Mouse (Mus musculus) forebrain, embryonic 14.5 days (tissue): ENCODE measurements at regions not wholly inside any gene's neighbourhood (a gene's known extent, or its start where the extent isn't known, plus 50 kb on each side); places are given as distances from the start of the nearest gene placed in this dataset.

ENCODE experiments used
- ATAC-seq: fragments of 200-750 bp; cut with Nextera tagmentation; 2 replicates; pipeline ENCODE4 v1.8.0; 2017; ENCODE audit warnings: mild to moderate bottlenecking, moderate library complexity
- DNase-seq: peaks from one replicate; pipeline ENCODE4 v3.0.0-alpha.2; 2015; ENCODE audit warnings: low spot score
- H3K27ac ChIP-seq: fragments of 300-500 bp; sonication (generic); 2 replicates; pipeline ENCODE4 v1.5.1; 2014; ENCODE audit warnings: low read depth, mild to moderate bottlenecking, control low read depth, low read length, moderate library complexity
- H3K27me3 ChIP-seq: fragments of 300-500 bp; sonication (generic); replicated peaks from 2 replicates; pipeline ENCODE4 v1.6.1; 2014; ENCODE audit warnings: low read length, control low read depth, mixed read lengths; ENCODE audit not compliant: control insufficient read depth, insufficient read depth
- H3K36me3 ChIP-seq: fragments of 300-500 bp; sonication (generic); 2 replicates; pipeline ENCODE4 v1.6.1; 2014; ENCODE audit warnings: low read length, control low read depth; ENCODE audit not compliant: control insufficient read depth, insufficient read depth
- H3K4me1 ChIP-seq: fragments of 300-500 bp; sonication (generic); 2 replicates; pipeline ENCODE4 v1.6.1; 2014; ENCODE audit warnings: antibody characterized with exemption, low read length, control low read depth; ENCODE audit not compliant: control insufficient read depth, insufficient read depth
- H3K4me2 ChIP-seq: fragments of 300-500 bp; sonication (generic); 2 replicates; pipeline ENCODE4 v1.6.1; 2014; ENCODE audit warnings: mild to moderate bottlenecking, control low read depth, low read length
- H3K4me3 ChIP-seq: fragments of 300-500 bp; sonication (generic); 2 replicates; pipeline ENCODE4 v1.5.1; 2014; ENCODE audit warnings: low read depth, low read length, control low read depth
- H3K9ac ChIP-seq: fragments of 300-500 bp; sonication (generic); 2 replicates; pipeline ENCODE4 v1.6.1; 2014; ENCODE audit warnings: mild to moderate bottlenecking, low read length, control low read depth, moderate library complexity
- H3K9me3 ChIP-seq: fragments of 300-500 bp; sonication (generic); replicated peaks from 2 replicates; pipeline ENCODE4 v1.6.1; 2016; ENCODE audit warnings: low read length, control low read depth, mixed read lengths; ENCODE audit not compliant: control insufficient read depth
- WGBS: fragments of 180-500 bp; shearing (Covaris S2); extraction: QIAGEN DNeasy Blood & Tissue Kit; methylation state at CpG from one replicate; pipeline ENCODE4 v1.1.7; 2014; 5-methylcytosine and 5-hydroxymethylcytosine counted together

DNA sequence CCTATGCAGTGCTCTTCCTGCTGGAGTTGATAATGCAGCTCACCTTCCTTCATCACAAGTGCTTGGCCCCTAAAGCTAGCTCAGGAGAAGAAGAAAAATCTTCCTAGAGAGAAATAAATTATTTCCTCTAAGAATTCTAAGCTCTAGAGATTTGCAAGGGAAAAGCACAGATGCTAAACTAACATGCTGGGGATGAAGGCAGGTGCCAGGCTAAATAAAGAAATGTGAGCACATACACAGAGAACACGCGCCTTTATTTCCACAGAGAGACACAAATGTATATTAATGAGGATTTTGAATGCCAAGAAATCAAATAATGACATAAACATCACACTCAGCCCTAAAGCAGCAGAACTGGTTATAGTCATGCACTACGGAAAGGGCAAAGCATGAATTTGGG lies 229.5 kb upstream of the Mamld1 start:
- 84% methylated on average over 3 of the region's 3 CpGs for WGBS
- H3K36me3 ChIP-seq: no peaks in the 10 kb centered on the region
- no peak overlapping the region for H3K9ac ChIP-seq
- no peaks in the 10 kb centered on the region for H3K27me3 ChIP-seq
- H3K4me1 ChIP-seq: no peaks in the 10 kb centered on the region
- ATAC-seq (no peak), DNase-seq (peak; percentile 2)
- no peak overlapping the region for H3K4me2 ChIP-seq
- no peak overlapping the region for H3K4me3 ChIP-seq
- no peaks in the 10 kb centered on the region for H3K9me3 ChIP-seq
- H3K27ac ChIP-seq: no peak overlapping the region

DNA sequence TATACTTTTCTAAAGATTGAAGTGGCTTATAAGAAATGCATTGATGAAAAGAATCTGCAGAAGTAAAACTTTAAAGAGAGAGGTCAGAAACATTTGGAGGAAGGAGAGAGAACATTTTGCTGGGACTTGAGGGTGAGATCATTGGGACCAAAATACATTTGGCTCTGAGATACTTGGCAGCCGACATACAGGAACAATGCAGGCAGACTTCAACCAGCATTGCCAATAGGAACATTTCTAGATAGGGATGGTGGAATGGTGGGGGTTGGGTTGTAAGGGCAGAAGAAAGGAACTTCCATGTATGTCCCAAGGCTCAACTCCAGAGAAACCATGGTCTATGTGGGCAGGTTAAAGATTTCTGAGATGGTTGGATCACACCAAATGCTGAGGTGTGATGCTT lies 232.3 kb upstream of the Mamld1 start:
- Histone ChIP-seq H3K4me3 (no peak overlapping the region), H3K9me3 (no peaks in the 10 kb centered on the region), H3K27me3 (no peaks in the 10 kb centered on the region), H3K36me3 (no peaks in the 10 kb centered on the region), H3K4me2 (no peak overlapping the region), H3K4me1 (no peaks in the 10 kb centered on the region), H3K9ac (no peak overlapping the region), H3K27ac (no peak overlapping the region)
- no peak for ATAC-seq
- 93% methylated on average over 1 of the region's 1 CpGs for WGBS
- DNase-seq: no peak

DNA sequence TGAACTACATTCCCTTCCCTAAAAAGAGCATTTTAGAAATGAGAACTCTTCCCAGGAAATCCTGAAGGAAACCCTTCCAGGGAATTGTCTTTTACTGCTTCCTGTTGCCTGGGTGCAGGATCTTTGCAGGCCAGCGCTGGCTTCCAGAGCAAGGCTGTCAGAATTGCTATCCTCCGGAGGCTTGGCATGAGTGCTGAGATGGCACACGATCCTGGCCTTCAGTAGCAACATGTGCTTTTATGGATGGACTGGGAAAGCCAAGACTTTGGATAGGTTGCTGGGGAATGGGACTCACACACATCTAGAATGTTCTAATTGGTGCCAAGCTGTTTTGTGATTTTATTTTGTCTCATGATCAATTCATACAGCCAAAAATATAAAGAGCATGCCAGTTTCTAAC lies 233.4 kb upstream of the Mamld1 start:
- Histone ChIP-seq H3K27ac (no peak overlapping the region), H3K9ac (no peak overlapping the region), H3K4me2 (no peak overlapping the region), H3K4me3 (no peak overlapping the region), H3K36me3 (no peaks in the 10 kb centered on the region), H3K9me3 (no peaks in the 10 kb centered on the region), H3K4me1 (no peaks in the 10 kb centered on the region), H3K27me3 (no peaks in the 10 kb centered on the region)
- 84% methylated on average over 3 of the region's 3 CpGs for WGBS
- DNase-seq (no peak), ATAC-seq (no peak)

DNA sequence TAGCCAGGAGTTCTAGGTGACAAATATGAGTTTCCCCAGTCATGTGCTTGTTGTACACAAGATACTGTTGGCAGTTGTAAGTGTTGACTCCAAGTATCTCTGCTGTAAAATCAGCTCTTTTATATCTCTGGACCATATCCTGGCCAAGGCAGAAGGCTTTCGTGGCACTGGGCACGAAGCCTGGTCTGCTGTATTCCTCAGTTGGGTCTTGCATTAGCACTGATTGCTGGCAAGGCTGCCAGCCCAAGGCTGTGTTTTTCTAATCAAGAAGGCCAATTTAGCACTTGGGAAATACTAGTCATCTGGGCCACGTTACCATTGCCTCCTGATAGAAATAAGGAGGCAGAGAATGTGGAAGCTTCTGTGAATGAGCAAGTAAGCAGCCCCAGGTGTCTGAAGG lies 258.3 kb upstream of the Mamld1 start:
- WGBS: 80% methylated on average over 3 of the region's 3 CpGs
- ATAC-seq: no peak
- H3K36me3 ChIP-seq: no peaks in the 10 kb centered on the region

DNA sequence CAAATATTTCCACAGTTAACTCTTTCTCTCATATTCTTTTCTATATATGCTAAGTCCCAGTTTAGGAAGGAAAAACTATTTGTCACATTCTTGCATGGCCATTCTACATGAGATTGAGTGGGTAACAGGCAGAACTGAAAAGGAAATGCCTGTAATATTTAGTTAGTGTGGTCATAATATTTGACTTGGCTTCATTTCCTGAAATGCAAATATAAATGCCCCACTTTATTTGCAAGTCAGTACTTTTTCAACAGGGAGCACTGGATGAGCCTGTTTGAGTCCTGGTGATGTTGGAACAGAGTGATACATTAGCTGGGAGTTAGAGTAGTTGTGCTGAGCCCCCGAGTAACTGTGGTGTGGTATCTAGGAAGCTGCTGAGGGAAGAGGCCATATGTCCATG lies 285.9 kb upstream of the Tmem185a start:
- Histone ChIP-seq H3K4me1 (no peaks in the 10 kb centered on the region), H3K36me3 (no peaks in the 10 kb centered on the region), H3K4me2 (no peak overlapping the region), H3K9me3 (no peaks in the 10 kb centered on the region), H3K9ac (no peak overlapping the region), H3K27me3 (no peaks in the 10 kb centered on the region), H3K4me3 (no peak overlapping the region), H3K27ac (no peak overlapping the region)
- ATAC-seq (no peak), DNase-seq (no peak)
- 69% methylated on average over 1 of the region's 1 CpGs for WGBS

More for the DNA sequence above, 258.3 kb upstream of the Mamld1 start:
- no peak overlapping the region for H3K4me2 ChIP-seq
- no peaks in the 10 kb centered on the region for H3K27me3 ChIP-seq
- H3K4me1 ChIP-seq: no peaks in the 10 kb centered on the region
- no peak overlapping the region for H3K9ac ChIP-seq
- H3K9me3 ChIP-seq: no peaks in the 10 kb centered on the region
- no peak overlapping the region for H3K4me3 ChIP-seq
- DNase-seq: peak; percentile 3
- H3K27ac ChIP-seq: no peak overlapping the region

DNA sequence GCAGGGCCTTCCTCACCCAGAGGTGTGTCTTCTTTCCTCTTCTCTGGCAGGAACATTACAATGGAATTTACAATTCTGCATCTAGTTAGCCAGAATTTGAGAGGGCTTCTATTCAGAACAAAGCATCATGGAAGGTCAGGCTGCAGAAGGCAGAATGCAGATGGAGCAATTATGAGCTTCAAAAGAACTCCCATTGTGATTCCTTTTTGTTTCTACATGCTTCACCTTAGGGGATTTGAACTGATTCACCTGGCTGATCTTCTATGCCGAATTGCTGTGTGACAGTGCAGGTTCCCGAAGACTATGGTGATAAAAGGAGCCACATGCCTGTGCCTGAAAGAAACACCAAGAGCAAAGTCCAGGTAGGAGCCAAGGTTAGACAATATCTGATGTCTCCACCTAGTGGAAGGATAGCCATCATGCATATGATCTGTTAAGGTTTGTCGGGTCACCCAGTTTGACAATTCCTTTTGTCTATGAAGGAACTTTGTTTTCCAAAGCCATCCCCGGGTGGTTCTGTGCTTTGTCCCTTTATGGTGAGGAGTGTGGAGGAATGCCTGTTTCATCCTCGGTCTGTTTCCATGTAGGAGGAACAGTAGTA lies 236.1 kb upstream of the Tmem185a start:
- Histone ChIP-seq H3K4me1 (no peaks in the 10 kb centered on the region), H3K4me3 (no peak overlapping the region), H3K9ac (no peak overlapping the region), H3K27ac (no peak overlapping the region), H3K27me3 (no peaks in the 10 kb centered on the region), H3K36me3 (no peaks in the 10 kb centered on the region), H3K9me3 (no peaks in the 10 kb centered on the region), H3K4me2 (no peak overlapping the region)
- 64% methylated on average over 5 of the region's 5 CpGs for WGBS
- no peak for ATAC-seq
- no peak for DNase-seq

DNA sequence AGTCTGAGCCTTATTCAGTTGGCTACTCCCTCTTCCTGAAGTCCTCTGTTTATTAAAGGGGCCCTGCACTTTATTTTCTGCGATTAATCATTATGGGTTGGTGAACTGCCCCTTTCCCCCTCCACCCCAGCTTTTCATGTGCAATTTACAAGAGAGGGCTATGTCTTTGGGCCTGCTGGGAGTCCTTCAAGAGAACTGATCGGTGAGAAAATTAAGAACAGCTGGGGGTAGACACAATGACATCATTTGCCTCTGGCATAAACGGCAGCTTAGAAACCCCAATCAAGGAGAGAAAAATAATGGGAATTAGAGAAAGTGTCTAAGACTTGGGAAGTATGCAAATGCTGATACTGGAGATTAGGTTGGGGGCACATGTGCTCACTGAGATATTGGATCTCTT lies 205.2 kb upstream of the Tmem185a start:
- ATAC-seq (no peak), DNase-seq (peak; percentile 23)
- WGBS: 38% methylated on average over 3 of the region's 3 CpGs
- Histone ChIP-seq H3K27me3 (no peaks in the 10 kb centered on the region), H3K4me3 (no peak overlapping the region), H3K9me3 (no peaks in the 10 kb centered on the region), H3K9ac (no peak overlapping the region), H3K4me2 (no peak overlapping the region), H3K4me1 (no peaks in the 10 kb centered on the region), H3K27ac (no peak overlapping the region), H3K36me3 (no peaks in the 10 kb centered on the region)

DNA sequence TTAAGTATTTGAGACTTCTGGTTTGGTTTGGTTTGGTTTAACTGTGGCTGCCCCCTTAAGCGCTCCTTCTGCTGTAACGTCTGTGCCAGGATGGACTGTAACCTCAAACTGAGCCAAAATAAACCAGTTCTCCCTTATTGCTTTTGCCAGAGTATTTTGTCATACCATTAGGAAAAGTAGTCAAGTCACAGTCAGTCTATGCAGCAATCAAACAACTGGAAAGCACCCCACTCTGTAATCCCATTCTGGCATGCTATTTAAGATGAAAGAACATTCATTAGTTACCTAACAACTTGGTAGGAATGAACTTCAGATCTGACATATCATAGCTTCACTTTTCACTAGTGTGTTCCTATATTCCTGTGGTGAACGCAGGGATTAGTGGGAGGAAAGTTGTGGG lies 190.1 kb upstream of the Tmem185a start:
- Histone ChIP-seq H3K4me3 (no peak overlapping the region), H3K27ac (no peak overlapping the region), H3K9me3 (no peaks in the 10 kb centered on the region), H3K36me3 (no peaks in the 10 kb centered on the region), H3K9ac (no peak overlapping the region), H3K27me3 (no peaks in the 10 kb centered on the region), H3K4me2 (no peak overlapping the region), H3K4me1 (no peaks in the 10 kb centered on the region)
- DNase-seq (no peak), ATAC-seq (no peak)
- 89% methylated on average over 3 of the region's 3 CpGs for WGBS
